Mouse (Mus musculus): ENCODE measurements around the gene Zfp772. TPM values are rescaled to one million over a fixed set of nuclear protein-coding genes. Genes with fewer than 3 reads are reported as not detected.
"Not testable (repeated sequence)": the region's sequence is repeated elsewhere in the genome, so short reads cannot be mapped to it uniquely, and the experiment has no call there.

The Zfp772 gene
- 7.2 and 9.9 TPM in 2 replicates for total RNA-seq (2014; rRNA removed)
- 5.4 and 6.0 TPM in 2 replicates for polyA plus RNA-seq (2015; fragmentation: Nextera tagmentation; extraction: Ambion mirVana)

DNA sequence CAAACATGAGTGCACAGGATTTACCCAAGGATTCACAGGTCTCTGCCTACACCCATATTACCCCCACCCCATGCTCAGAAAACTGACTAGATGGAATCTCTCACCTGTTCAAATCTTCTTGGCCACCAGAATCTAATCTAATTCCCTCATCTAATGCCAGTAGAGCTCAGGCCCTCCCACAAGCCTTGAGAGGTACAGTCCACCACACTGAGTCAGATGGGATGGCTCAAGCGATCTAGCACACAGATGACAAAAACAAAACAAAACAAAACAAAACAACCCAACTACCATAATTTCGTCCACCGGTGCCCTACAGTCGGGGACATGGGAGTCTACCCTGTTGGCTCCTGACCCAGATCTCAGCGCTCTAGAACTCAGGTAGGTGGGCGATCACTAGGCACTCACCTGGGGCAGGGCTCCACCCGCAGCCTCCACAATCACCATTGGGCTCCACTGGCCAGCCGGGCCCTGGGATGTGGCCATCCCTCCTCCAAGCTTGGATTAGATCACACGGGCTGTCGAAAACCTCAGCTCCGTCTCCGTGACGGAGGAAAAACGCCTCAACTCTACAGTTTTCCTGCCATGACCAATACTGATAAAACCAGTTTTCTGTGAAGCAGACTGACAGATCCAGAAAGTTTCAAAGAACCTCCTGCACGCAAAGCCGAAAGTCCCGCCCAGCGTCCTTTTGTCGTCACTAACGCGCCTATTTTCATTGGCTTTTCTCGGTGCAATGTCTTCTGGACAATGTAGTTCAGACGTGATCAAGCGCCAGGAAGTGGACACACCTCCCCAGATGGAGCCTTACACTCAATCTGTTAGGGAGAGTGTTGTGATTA is at the start of gene Zfp772:
Gene Zfp772 (minus strand): TSS at position 686 of the 839 bp plus-strand sequence.
- not testable (repeated sequence) for H3K27me3 ChIP-seq (ENCODE audit: insufficient read depth, low read length); H3K27ac ChIP-seq (ENCODE audit: low read depth, low read length); ATAC-seq (ENCODE audit: low FRiP score); H3K9ac ChIP-seq (replicated peaks; ENCODE audit: low read length, poor library complexity, severe bottlenecking); H3K9me3 ChIP-seq (ENCODE audit: low read length); H3K4me1 ChIP-seq (ENCODE audit: insufficient read depth, low read length); H3K36me3 ChIP-seq (ENCODE audit: insufficient read depth, low read length)
- Histone ChIP-seq H3K4me3 (ENCODE audit: low read depth, low read length) (peak within 1 kb of the TSS; percentile 41), H3K4me2 (ENCODE audit: low read depth, low read length, poor library complexity, severe bottlenecking) (peak within 1 kb of the TSS; percentile 46)
- WGBS, result 3% methylated on average over 24 of the region's 24 CpGs
- DNase-seq (ENCODE audit: low spot score), result peak; percentile 26

DNA sequence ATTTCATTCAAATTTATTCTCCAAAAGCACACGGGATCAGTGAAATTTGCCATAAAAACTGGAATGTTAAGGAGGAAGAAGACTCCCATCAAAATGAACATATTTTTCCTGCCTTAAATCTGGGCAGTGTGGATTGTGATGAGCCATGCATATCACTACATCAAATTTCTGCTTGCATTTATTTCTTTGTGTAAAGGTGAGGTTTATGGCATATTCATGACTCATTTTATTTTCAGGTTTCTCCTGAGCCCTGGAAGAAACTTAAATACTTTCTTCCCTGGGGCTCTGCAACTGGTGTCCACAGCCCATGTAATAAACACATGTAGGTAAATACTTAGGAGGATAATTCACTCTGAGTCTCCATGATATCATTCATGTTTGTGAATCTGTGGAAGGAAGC is 37.4 kb upstream of the Zfp772 start, which contains the start of gene Vmn2r29:
Gene Vmn2r29 (minus strand): TSS at position 101 of the 400 bp plus-strand sequence.
- H3K4me3 ChIP-seq (ENCODE audit: low read depth, low read length); DNase-seq (ENCODE audit: low spot score); H3K27me3 ChIP-seq (ENCODE audit: insufficient read depth, low read length); H3K27ac ChIP-seq (ENCODE audit: low read depth, low read length); H3K36me3 ChIP-seq (ENCODE audit: insufficient read depth, low read length); H3K9me3 ChIP-seq (ENCODE audit: low read length); H3K4me1 ChIP-seq (ENCODE audit: insufficient read depth, low read length); H3K4me2 ChIP-seq (ENCODE audit: low read depth, low read length, poor library complexity, severe bottlenecking); ATAC-seq (ENCODE audit: low FRiP score); H3K9ac ChIP-seq (replicated peaks; ENCODE audit: low read length, poor library complexity, severe bottlenecking): not testable (repeated sequence)
- WGBS, result no CpG with 5 or more reads among the region's 1 CpGs

GRCm38 (mm10) chr7:7188191-7188942 is 21.4 kb downstream of the Zfp772 start:
- peak; percentile 85 for TF ChIP-seq CTCF (IDR thresholded peaks at IDR 0.05)
- ATAC-seq (ENCODE audit: low FRiP score), result peak; percentile 98
- H3K4me2 ChIP-seq (ENCODE audit: low read depth, low read length, poor library complexity, severe bottlenecking), result peak overlapping the region; percentile 35
- peak overlapping the region; percentile 41 for H3K4me3 ChIP-seq (ENCODE audit: low read depth, low read length)
- no peak overlapping the region for H3K27ac ChIP-seq (ENCODE audit: low read depth, low read length)
- peak overlapping the region; percentile 25; the same call in 1 of the 2 replicates for H3K9ac ChIP-seq (replicated peaks; ENCODE audit: low read length, poor library complexity, severe bottlenecking)
- H3K4me1 ChIP-seq (ENCODE audit: insufficient read depth, low read length), result no peaks in the 10 kb centered on the region
- no peaks in the 10 kb centered on the region; the same call in 1 of the 2 replicates for H3K36me3 ChIP-seq (ENCODE audit: insufficient read depth, low read length)
- no peaks in the 10 kb centered on the region for H3K9me3 ChIP-seq (ENCODE audit: low read length)
- 13% methylated on average over 18 of the region's 18 CpGs for WGBS
- peak; percentile 77 for DNase-seq (ENCODE audit: low spot score)
- no peaks in the 10 kb centered on the region for H3K27me3 ChIP-seq (ENCODE audit: insufficient read depth, low read length)

DNA sequence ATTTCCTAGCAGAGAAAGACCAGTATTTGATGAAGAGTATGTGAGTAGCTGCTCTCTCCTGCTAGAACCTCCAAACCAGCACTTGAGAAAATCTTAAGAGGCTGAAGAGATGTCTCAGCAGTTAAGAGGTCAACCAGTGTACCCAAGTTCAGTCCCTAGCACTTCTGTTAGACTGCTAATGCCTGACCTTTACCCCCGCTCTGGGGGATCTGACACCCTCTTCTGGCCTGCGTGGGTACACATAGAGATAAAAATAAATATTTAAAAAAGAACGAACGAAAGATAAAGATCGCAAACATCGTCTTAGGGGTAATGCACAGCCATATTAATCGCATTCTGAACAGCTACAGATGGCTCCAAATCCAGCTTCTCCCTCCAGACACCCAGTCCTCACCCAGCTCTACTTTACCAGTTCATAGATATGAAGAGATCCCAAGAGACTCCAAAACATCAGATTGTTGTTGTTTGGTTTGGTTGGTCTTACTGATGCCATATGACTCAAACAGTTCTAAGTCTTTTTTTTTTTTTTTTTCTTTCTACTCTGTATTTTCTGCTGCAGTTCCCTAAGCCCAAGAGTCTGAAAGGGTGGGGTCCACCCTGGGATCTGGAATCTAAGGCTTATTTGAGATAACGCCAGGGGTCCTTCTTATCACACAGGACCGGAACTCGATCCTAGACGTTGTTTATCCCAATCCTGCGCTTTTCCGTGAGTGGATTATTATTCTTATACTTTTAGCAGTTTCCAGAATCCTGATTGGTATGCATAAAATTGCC is 22.2 kb downstream of the Zfp772 start:
- H3K4me2 ChIP-seq (ENCODE audit: low read depth, low read length, poor library complexity, severe bottlenecking), result peak overlapping the region; percentile 35
- H3K36me3 ChIP-seq (ENCODE audit: insufficient read depth, low read length), result peaks cover 6% of the 10 kb centered on the region; the same call in 1 of the 2 replicates
- no peaks in the 10 kb centered on the region for H3K4me1 ChIP-seq (ENCODE audit: insufficient read depth, low read length)
- peak overlapping the region; percentile 41 for H3K4me3 ChIP-seq (ENCODE audit: low read depth, low read length)
- no peaks in the 10 kb centered on the region for H3K9me3 ChIP-seq (ENCODE audit: low read length)
- TF ChIP-seq CTCF (IDR thresholded peaks at IDR 0.05), result no peak; the same call in 1 of the 2 replicates
- no peak overlapping the region for H3K27ac ChIP-seq (ENCODE audit: low read depth, low read length)
- peak; percentile 75 for ATAC-seq (ENCODE audit: low FRiP score)
- H3K27me3 ChIP-seq (ENCODE audit: insufficient read depth, low read length), result no peaks in the 10 kb centered on the region
- peak overlapping the region; percentile 25; the same call in 1 of the 2 replicates for H3K9ac ChIP-seq (replicated peaks; ENCODE audit: low read length, poor library complexity, severe bottlenecking)
- no peak for DNase-seq (ENCODE audit: low spot score)
- WGBS, result 43% methylated on average over 13 of the region's 13 CpGs

DNA sequence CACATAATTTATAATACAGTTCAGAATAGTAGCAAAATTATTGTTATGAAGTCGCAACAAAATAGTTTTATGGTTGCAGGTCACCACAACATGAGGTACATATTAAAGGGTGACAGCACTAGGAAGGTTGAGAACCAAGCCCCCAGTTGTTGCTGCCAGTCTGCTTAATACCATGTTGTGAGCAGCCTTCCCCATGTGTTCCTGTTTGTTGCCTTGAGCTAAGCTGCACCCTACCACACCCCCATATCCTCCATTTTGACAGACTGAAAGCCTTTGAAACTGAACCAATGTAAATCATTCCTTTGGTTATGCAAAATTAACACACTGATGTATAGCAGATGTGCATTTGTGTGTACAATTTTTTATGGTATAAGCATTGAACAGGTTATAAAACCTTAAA is 23.9 kb downstream of the Zfp772 start:
- Histone ChIP-seq H3K9me3 (ENCODE audit: low read length) (no peaks in the 10 kb centered on the region), H3K4me3 (ENCODE audit: low read depth, low read length) (no peak overlapping the region), H3K4me1 (ENCODE audit: insufficient read depth, low read length) (no peaks in the 10 kb centered on the region), H3K27ac (ENCODE audit: low read depth, low read length) (no peak overlapping the region), H3K9ac (replicated peaks; ENCODE audit: low read length, poor library complexity, severe bottlenecking) (no peak overlapping the region), H3K4me2 (ENCODE audit: low read depth, low read length, poor library complexity, severe bottlenecking) (no peak overlapping the region), H3K36me3 (ENCODE audit: insufficient read depth, low read length) (peaks cover 18% of the 10 kb centered on the region), H3K27me3 (ENCODE audit: insufficient read depth, low read length) (no peaks in the 10 kb centered on the region)
- TF ChIP-seq CTCF (IDR thresholded peaks at IDR 0.05), result no peak
- 93% methylated on average over 1 of the region's 1 CpGs for WGBS
- ATAC-seq (ENCODE audit: low FRiP score), result no peak
- DNase-seq (ENCODE audit: low spot score), result no peak
